Comparison of ENCODE assay signal across 15 mouse cellular contexts in the genomic region with DNA sequence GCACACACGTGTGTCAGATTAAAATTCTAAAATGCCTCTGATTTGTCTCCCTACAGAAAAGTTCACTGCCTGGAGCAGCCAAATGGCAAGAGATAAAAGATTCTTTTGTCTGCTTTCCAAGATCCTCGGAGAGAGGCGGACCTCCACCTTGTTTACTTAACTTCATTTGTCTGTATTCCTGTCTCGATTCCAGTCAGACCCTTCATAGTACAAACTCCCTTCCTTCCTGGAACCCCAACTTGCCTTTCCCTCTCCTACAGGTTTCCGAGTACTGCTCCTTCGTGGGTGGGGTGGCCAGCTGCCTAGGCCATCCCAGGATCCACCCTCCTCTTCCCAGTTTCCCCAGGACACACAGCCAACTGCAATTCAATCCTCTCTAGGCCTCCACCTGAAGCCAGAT. TPM values are rescaled to one million over a fixed set of nuclear protein-coding genes. Genes with fewer than 3 reads are reported as not detected.
DNase-seq lines count a peak whose midpoint lies in the region; ATAC-seq and TF ChIP-seq lines count a peak whose summit lies in the region.
"Had no signal": no experiment of that assay in that cellular context is flagged by ENCODE, and none has a peak within 500 bp of the region (broad histone marks: within the 10 kb centered on the region; RNA-seq: fewer than 3 reads in every experiment).

No protein-coding gene starts in this region.

- no peak for TF ChIP-seq CTCF in lung, embryonic 14.5 days (IDR thresholded peaks at IDR 0.05; ENCODE audit: low read depth)

- peak overlapping the region; percentile 9; the same call in 1 of the 2 replicates for H3K27ac ChIP-seq in heart, embryonic 15.5 days
- H3K27ac ChIP-seq in midbrain, embryonic 10.5 days (replicated peaks) = 0 out of 2 replicates have a peak overlapping the region, but pooled peaks have one; percentile 25
- no peak overlapping the region for H3K27ac ChIP-seq in midbrain, embryonic 16.5 days (ENCODE audit: low read length)
- peak overlapping the region; percentile 60; the same call in 1 of the 2 replicates for H3K27ac ChIP-seq in lung, embryonic 14.5 days (ENCODE audit: low read depth)
- H3K27ac ChIP-seq: neural tube, embryonic 12.5 days had no signal

- no peaks in the 10 kb centered on the region for H3K9me3 ChIP-seq in heart, embryonic 15.5 days (replicated peaks)
- H3K9me3 ChIP-seq in midbrain, embryonic 10.5 days (replicated peaks) = 0 out of 2 replicates have a peak, but pooled peaks cover 3% of the 10 kb centered on the region
- 0 out of 2 replicates have a peak, but pooled peaks cover 3% of the 10 kb centered on the region for H3K9me3 ChIP-seq in midbrain, embryonic 16.5 days (replicated peaks; ENCODE audit: control insufficient read depth, low read length, poor library complexity, severe bottlenecking)
- H3K9me3 ChIP-seq in lung, embryonic 14.5 days (ENCODE audit: low read depth, low read length) = no peaks in the 10 kb centered on the region
- H3K9me3 ChIP-seq: neural tube, embryonic 12.5 days had no signal

- 42% methylated on average over 6 of the region's 6 CpGs for WGBS in heart, embryonic 15.5 days
- 69% methylated on average over 6 of the region's 6 CpGs for WGBS in midbrain, embryonic 10.5 days
- WGBS in midbrain, embryonic 16.5 days = 57% methylated on average over 6 of the region's 6 CpGs
- 20% methylated on average over 6 of the region's 6 CpGs for WGBS in lung, embryonic 14.5 days

- no peak overlapping the region for H3K4me2 ChIP-seq in heart, embryonic 15.5 days
- H3K4me2 ChIP-seq in midbrain, embryonic 16.5 days (ENCODE audit: low read length) = no peak overlapping the region
- H3K4me2 ChIP-seq in lung, embryonic 14.5 days = no peak overlapping the region
- H3K4me2 ChIP-seq: liver, embryonic 11.5 days; neural tube, embryonic 12.5 days had no signal

- no peaks in the 10 kb centered on the region for H3K27me3 ChIP-seq in heart, embryonic 15.5 days
- H3K27me3 ChIP-seq in midbrain, embryonic 10.5 days (ENCODE audit: low read depth, poor library complexity, severe bottlenecking) = no peaks in the 10 kb centered on the region
- H3K27me3 ChIP-seq in midbrain, embryonic 16.5 days (ENCODE audit: control insufficient read depth, insufficient read depth, low read depth, low read length) = no peaks in the 10 kb centered on the region
- H3K27me3 ChIP-seq in lung, embryonic 14.5 days (ENCODE audit: insufficient read depth, low read length) = no peaks in the 10 kb centered on the region
- H3K27me3 ChIP-seq: neural tube, embryonic 12.5 days had no signal

- peak; percentile 27; the same call in 1 of the 2 replicates for ATAC-seq in heart, embryonic 15.5 days (replicated peaks; ENCODE audit: insufficient number of reproducible peaks, insufficient read depth, low FRiP score, low read depth)
- ATAC-seq in midbrain, embryonic 16.5 days = no peak
- no peak; the same call in 1 of the 2 replicates for ATAC-seq in lung, embryonic 14.5 days (ENCODE audit: insufficient read depth)

- H3K9ac ChIP-seq in heart, embryonic 15.5 days = no peak overlapping the region
- H3K9ac ChIP-seq in midbrain, embryonic 16.5 days (ENCODE audit: low read depth, low read length) = no peak overlapping the region
- no peak overlapping the region for H3K9ac ChIP-seq in lung, embryonic 14.5 days
- H3K9ac ChIP-seq: neural tube, embryonic 12.5 days had no signal

- peaks cover 10% of the 10 kb centered on the region for H3K4me1 ChIP-seq in heart, embryonic 15.5 days (replicated peaks)
- H3K4me1 ChIP-seq in midbrain, embryonic 10.5 days = peaks cover 3% of the 10 kb centered on the region; the same call in 1 of the 2 replicates
- H3K4me1 ChIP-seq in midbrain, embryonic 16.5 days (ENCODE audit: control insufficient read depth, insufficient read depth, low read length) = no peaks in the 10 kb centered on the region
- peaks cover 3% of the 10 kb centered on the region; the same call in 1 of the 2 replicates for H3K4me1 ChIP-seq in lung, embryonic 14.5 days (ENCODE audit: insufficient read depth)
- H3K4me1 ChIP-seq: neural tube, embryonic 12.5 days had no signal

- H3K4me3 ChIP-seq in heart, embryonic 15.5 days = no peak overlapping the region
- H3K4me3 ChIP-seq in midbrain, embryonic 10.5 days = no peak overlapping the region
- no peak overlapping the region for H3K4me3 ChIP-seq in midbrain, embryonic 16.5 days (ENCODE audit: low read depth, low read length)
- H3K4me3 ChIP-seq in lung, embryonic 14.5 days (ENCODE audit: low read depth, low read length) = no peak overlapping the region
- H3K4me3 ChIP-seq: neural tube, embryonic 12.5 days had no signal

- H3K36me3 ChIP-seq in heart, embryonic 15.5 days = no peaks in the 10 kb centered on the region
- H3K36me3 ChIP-seq in midbrain, embryonic 10.5 days = no peaks in the 10 kb centered on the region
- H3K36me3 ChIP-seq in midbrain, embryonic 16.5 days (ENCODE audit: control insufficient read depth, insufficient read depth, low read length) = no peaks in the 10 kb centered on the region
- no peaks in the 10 kb centered on the region for H3K36me3 ChIP-seq in lung, embryonic 14.5 days (ENCODE audit: insufficient read depth)
- H3K36me3 ChIP-seq: G1E; neural tube, embryonic 12.5 days had no signal

- no peak for DNase-seq in heart, postnatal 4 days
- DNase-seq in midbrain, embryonic 10.5 days (ENCODE audit: low spot score) = no peak
- DNase-seq in lung, embryonic 14.5 days = peak; percentile 46
- DNase-seq in spleen, postnatal 36 days (ENCODE audit: low spot score in 2 of 2) = no peak
- no peak for DNase-seq in cerebellum, adult 11 months
- DNase-seq: adrenal gland, postnatal 10 days; cerebellum, postnatal 14 days; kidney, postnatal 14 days; right cerebral cortex, postnatal 4 days; thymus, adult 2 months had no signal

RNA-seq across cellular contexts. Expression of gene Ier3, which starts 18.5 kb away (rescaled TPM):
- polyA plus RNA-seq in heart, embryonic 15.5 days (2015; fragmentation: Nextera tagmentation; extraction: Ambion mirVana) = 49.7 and 56.5 TPM in 2 replicates
- 10 to 100 TPM; 39.7 to 42.5 TPM for total RNA-seq in heart, postnatal 4 days (2021)
- polyA plus RNA-seq in midbrain, embryonic 10.5 days (2016; fragmentation: Nextera tagmentation; extraction: Ambion mirVana) = 3.0 and 3.7 TPM in 2 replicates
- polyA plus RNA-seq in midbrain, embryonic 16.5 days (2015; fragmentation: Nextera tagmentation; extraction: Ambion mirVana) = 8.9 and 10.5 TPM in 2 replicates
- polyA plus RNA-seq in lung, embryonic 14.5 days (2014; fragmentation: Nextera tagmentation; extraction: Ambion mirVana) = 5.0 and 7.1 TPM in 2 replicates

RNA-seq across cellular contexts. Expression of gene Flot1, which starts 20.0 kb away (rescaled TPM):
- polyA plus RNA-seq in heart, embryonic 15.5 days (2015; fragmentation: Nextera tagmentation; extraction: Ambion mirVana) = 103 and 109 TPM in 2 replicates
- 100 to 1,000 TPM in 1 of 2 experiments, 10 to 100 TPM in 1; 97.8 to 105 TPM for total RNA-seq in heart, postnatal 4 days (2021)
- polyA plus RNA-seq in midbrain, embryonic 10.5 days (2016; fragmentation: Nextera tagmentation; extraction: Ambion mirVana) = 54.8 and 59.3 TPM in 2 replicates
- polyA plus RNA-seq in midbrain, embryonic 16.5 days (2015; fragmentation: Nextera tagmentation; extraction: Ambion mirVana) = 102 and 104 TPM in 2 replicates
- polyA plus RNA-seq in lung, embryonic 14.5 days (2014; fragmentation: Nextera tagmentation; extraction: Ambion mirVana) = 30.9 and 32.5 TPM in 2 replicates

RNA-seq across cellular contexts. Expression of gene Tubb5, which starts 35.1 kb away (rescaled TPM):
- polyA plus RNA-seq in heart, embryonic 15.5 days (2015; fragmentation: Nextera tagmentation; extraction: Ambion mirVana) = 567 and 662 TPM in 2 replicates
- total RNA-seq in heart, postnatal 4 days (2021) = 100 to 1,000 TPM; 908 to 913 TPM
- polyA plus RNA-seq in midbrain, embryonic 10.5 days (2016; fragmentation: Nextera tagmentation; extraction: Ambion mirVana) = 1,574 and 1,617 TPM in 2 replicates
- polyA plus RNA-seq in midbrain, embryonic 16.5 days (2015; fragmentation: Nextera tagmentation; extraction: Ambion mirVana) = 1,852 and 1,913 TPM in 2 replicates
- polyA plus RNA-seq in lung, embryonic 14.5 days (2014; fragmentation: Nextera tagmentation; extraction: Ambion mirVana) = 1,155 and 1,206 TPM in 2 replicates

RNA-seq across cellular contexts. Expression of gene Mdc1, which starts 38.3 kb away (rescaled TPM):
- 12.6 and 17.0 TPM in 2 replicates for polyA plus RNA-seq in heart, embryonic 15.5 days (2015; fragmentation: Nextera tagmentation; extraction: Ambion mirVana)
- total RNA-seq in heart, postnatal 4 days (2021) = 10 to 100 TPM; 37.9 to 40.6 TPM
- polyA plus RNA-seq in midbrain, embryonic 10.5 days (2016; fragmentation: Nextera tagmentation; extraction: Ambion mirVana) = 21.1 and 21.7 TPM in 2 replicates
- polyA plus RNA-seq in midbrain, embryonic 16.5 days (2015; fragmentation: Nextera tagmentation; extraction: Ambion mirVana) = 8.6 and 10.3 TPM in 2 replicates
- polyA plus RNA-seq in lung, embryonic 14.5 days (2014; fragmentation: Nextera tagmentation; extraction: Ambion mirVana) = 19.5 and 21.6 TPM in 2 replicates

RNA-seq across cellular contexts. Expression of gene Nrm, which starts 58.1 kb away (rescaled TPM):
- 38.7 and 46.2 TPM in 2 replicates for polyA plus RNA-seq in heart, embryonic 15.5 days (2015; fragmentation: Nextera tagmentation; extraction: Ambion mirVana)
- 10 to 100 TPM; 26.3 to 32.2 TPM for total RNA-seq in heart, postnatal 4 days (2021)
- polyA plus RNA-seq in midbrain, embryonic 10.5 days (2016; fragmentation: Nextera tagmentation; extraction: Ambion mirVana) = 80.0 and 84.5 TPM in 2 replicates
- polyA plus RNA-seq in midbrain, embryonic 16.5 days (2015; fragmentation: Nextera tagmentation; extraction: Ambion mirVana) = 13.5 and 14.6 TPM in 2 replicates
- polyA plus RNA-seq in lung, embryonic 14.5 days (2014; fragmentation: Nextera tagmentation; extraction: Ambion mirVana) = 69.2 and 72.0 TPM in 2 replicates
